Mouse (Mus musculus): ENCODE results near the gene Slc25a17. TPM values are rescaled to one million over a fixed set of nuclear protein-coding genes. Genes with fewer than 3 reads are reported as not detected.

Gene Slc25a17
- total and polyA plus RNA-seq, 3 experiments, result 2.2 to 58.2 (median 50.9) TPM

DNA sequence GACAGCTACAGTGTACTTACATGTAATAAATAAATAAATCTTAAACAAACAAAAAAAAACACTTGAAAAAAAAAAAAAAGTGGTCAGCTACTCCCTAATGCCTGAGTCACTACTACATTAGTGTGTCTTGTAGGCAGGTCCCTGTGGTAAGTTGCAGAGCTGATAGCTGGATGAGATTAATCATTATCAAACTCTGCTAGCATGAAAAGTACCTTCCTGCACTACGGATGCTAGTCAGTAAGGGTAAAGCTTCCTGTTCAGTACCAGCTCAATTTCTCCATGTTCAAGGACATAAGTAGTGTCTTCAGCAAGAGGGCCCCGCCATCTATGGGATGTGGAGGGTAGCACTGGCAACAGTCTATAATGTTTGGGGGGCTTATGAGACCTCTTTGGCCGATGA is 46.7 kb downstream of the Slc25a17 start:
- H3K9me3 ChIP-seq (replicated peaks), result peaks cover 4% of the 10 kb centered on the region
- TF ChIP-seq GATA2 (IDR thresholded peaks at IDR 0.05; ENCODE audit: borderline replicate concordance, low read depth, low read length), result no peak
- TF ChIP-seq POLR2AphosphoS5 (IDR thresholded peaks at IDR 0.05; ENCODE audit: insufficient replicate concordance, low read depth, low read length), result no peak
- no peak for TF ChIP-seq TAL1 (conservative IDR thresholded peaks at IDR 0.05; ENCODE audit: low read depth, low read length)
- TF ChIP-seq CTCF (IDR thresholded peaks at IDR 0.05; ENCODE audit: low read depth, low read length), result no peak
- TF ChIP-seq GATA1 (IDR thresholded peaks at IDR 0.05; ENCODE audit: borderline replicate concordance, low read length), result no peak
- ATAC-seq (ENCODE audit: extremely low read depth, insufficient number of reproducible peaks, low FRiP score, poor library complexity, severe bottlenecking) (no peak), DNase-seq (ENCODE audit: low spot score) (no peak)
- no peaks in the 10 kb centered on the region for H3K4me1 ChIP-seq (ENCODE audit: insufficient read depth, low read depth, low read length)
- H3K27me3 ChIP-seq (ENCODE audit: insufficient read depth, low read length), result no peaks in the 10 kb centered on the region
- H3K4me3 ChIP-seq (ENCODE audit: low read depth, low read length), result no peak overlapping the region
- H3K36me3 ChIP-seq (replicated peaks), result peaks cover 32% of the 10 kb centered on the region

DNA sequence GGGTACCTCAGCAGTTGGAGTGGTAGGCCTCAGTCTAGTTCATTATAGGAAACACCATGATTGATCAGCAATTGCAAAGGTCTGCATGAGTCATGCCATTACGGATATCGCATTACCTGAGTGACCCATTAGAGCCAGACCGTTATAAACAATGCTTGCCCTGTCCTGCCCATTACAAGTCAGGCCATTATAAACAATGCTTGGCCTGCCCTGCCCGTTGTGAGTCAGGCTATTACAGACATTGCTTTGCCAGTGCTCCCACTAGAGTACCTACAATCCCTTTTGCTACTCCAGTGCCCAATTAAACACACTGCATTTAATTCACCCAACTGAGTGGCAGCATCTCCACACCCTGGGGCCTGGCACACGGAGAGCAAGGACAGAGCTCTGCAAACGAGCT is 49.6 kb downstream of the Slc25a17 start:
- Histone ChIP-seq H3K27me3 (ENCODE audit: insufficient read depth, low read length) (no peaks in the 10 kb centered on the region), H3K4me1 (ENCODE audit: insufficient read depth, low read depth, low read length) (no peaks in the 10 kb centered on the region), H3K9me3 (replicated peaks) (no peaks in the 10 kb centered on the region), H3K36me3 (replicated peaks) (peaks cover 5% of the 10 kb centered on the region), H3K4me3 (ENCODE audit: low read depth, low read length) (no peak overlapping the region)
- TF ChIP-seq POLR2AphosphoS5 (IDR thresholded peaks at IDR 0.05; ENCODE audit: insufficient replicate concordance, low read depth, low read length), result no peak
- TF ChIP-seq GATA2 (IDR thresholded peaks at IDR 0.05; ENCODE audit: borderline replicate concordance, low read depth, low read length), result no peak
- TF ChIP-seq GATA1 (IDR thresholded peaks at IDR 0.05; ENCODE audit: borderline replicate concordance, low read length), result no peak
- no peak for TF ChIP-seq TAL1 (conservative IDR thresholded peaks at IDR 0.05; ENCODE audit: low read depth, low read length)
- no peak for TF ChIP-seq CTCF (IDR thresholded peaks at IDR 0.05; ENCODE audit: low read depth, low read length)
- no peak for ATAC-seq (ENCODE audit: extremely low read depth, insufficient number of reproducible peaks, low FRiP score, poor library complexity, severe bottlenecking)
- DNase-seq (ENCODE audit: low spot score), result no peak

DNA sequence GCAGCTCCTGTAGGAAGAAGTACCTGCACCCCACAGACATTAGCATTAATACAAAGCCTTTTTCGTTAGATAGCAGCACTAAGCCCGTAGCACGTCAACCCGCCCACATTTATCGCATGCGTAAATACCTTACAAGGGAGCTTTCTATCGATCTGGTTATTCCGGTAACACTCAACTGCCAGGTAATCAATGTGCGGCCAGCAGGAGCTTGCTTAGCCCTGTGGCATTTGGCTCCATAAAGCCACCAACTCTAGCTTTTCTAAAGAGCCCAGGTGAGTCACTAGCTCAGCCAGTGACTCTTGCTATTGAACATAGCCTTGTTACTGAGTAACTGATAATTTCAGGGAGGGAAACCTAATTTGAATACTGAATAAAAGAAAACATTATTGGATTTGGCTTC is 50.3 kb downstream of the Slc25a17 start:
- Histone ChIP-seq H3K4me1 (ENCODE audit: insufficient read depth, low read depth, low read length) (no peaks in the 10 kb centered on the region), H3K4me3 (ENCODE audit: low read depth, low read length) (no peak overlapping the region), H3K27me3 (ENCODE audit: insufficient read depth, low read length) (no peaks in the 10 kb centered on the region), H3K36me3 (replicated peaks) (peaks cover 2% of the 10 kb centered on the region), H3K9me3 (replicated peaks) (no peaks in the 10 kb centered on the region)
- TF ChIP-seq POLR2AphosphoS5 (IDR thresholded peaks at IDR 0.05; ENCODE audit: insufficient replicate concordance, low read depth, low read length), result no peak
- DNase-seq (ENCODE audit: low spot score), result no peak
- ATAC-seq (ENCODE audit: extremely low read depth, insufficient number of reproducible peaks, low FRiP score, poor library complexity, severe bottlenecking), result no peak

DNA sequence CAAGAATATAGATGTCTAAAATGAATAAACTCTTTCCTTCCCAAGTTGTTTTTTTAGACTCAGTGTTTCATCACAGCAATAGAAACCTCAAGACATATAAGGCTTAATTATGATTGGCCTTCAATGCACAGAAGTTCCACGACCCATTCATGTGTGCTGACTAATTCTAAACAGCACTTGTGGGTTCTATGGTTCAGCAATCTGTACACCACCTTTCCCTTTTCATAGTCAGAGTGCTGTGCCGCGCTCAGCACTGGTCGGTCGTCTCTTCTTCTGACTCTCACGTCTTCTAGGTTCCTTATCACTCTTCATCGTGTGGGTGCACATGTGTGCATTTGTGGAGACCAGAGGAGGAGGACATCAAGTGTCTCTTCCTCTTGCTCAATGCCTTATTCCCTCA is 52.6 kb downstream of the Slc25a17 start:
- H3K9me3 ChIP-seq (replicated peaks), result no peaks in the 10 kb centered on the region; the same call in 1 of the 2 replicates
- H3K27me3 ChIP-seq (ENCODE audit: insufficient read depth, low read length), result no peaks in the 10 kb centered on the region
- no peak for TF ChIP-seq GATA2 (IDR thresholded peaks at IDR 0.05; ENCODE audit: borderline replicate concordance, low read depth, low read length)
- TF ChIP-seq CTCF (IDR thresholded peaks at IDR 0.05; ENCODE audit: low read depth, low read length), result no peak
- TF ChIP-seq TAL1 (conservative IDR thresholded peaks at IDR 0.05; ENCODE audit: low read depth, low read length), result no peak
- TF ChIP-seq POLR2AphosphoS5 (IDR thresholded peaks at IDR 0.05; ENCODE audit: insufficient replicate concordance, low read depth, low read length), result no peak
- TF ChIP-seq GATA1 (IDR thresholded peaks at IDR 0.05; ENCODE audit: borderline replicate concordance, low read length), result no peak
- DNase-seq (ENCODE audit: low spot score) (no peak), ATAC-seq (ENCODE audit: extremely low read depth, insufficient number of reproducible peaks, low FRiP score, poor library complexity, severe bottlenecking) (no peak)
- H3K4me3 ChIP-seq (ENCODE audit: low read depth, low read length), result no peak overlapping the region
- H3K4me1 ChIP-seq (ENCODE audit: insufficient read depth, low read depth, low read length), result no peaks in the 10 kb centered on the region
- H3K36me3 ChIP-seq (replicated peaks), result no peaks in the 10 kb centered on the region

DNA sequence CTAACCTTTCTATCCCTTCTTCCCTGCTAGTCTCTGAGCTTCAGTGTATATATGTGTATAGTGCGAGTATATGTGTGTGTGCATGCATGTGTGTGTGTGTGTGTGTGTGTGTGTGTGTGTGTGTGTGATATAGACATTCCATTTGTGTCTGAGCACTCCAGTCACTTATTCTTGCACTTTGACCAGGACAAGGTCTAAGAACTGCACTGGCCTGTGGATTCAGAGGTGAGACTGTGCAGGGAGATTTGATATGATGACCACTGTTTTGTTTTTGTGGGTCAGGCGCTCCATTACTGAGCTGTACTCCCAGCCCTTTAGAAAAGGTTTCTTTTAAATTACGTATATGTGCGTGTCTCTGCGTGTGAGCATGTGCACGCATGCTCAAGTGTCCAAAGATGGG is 54.1 kb downstream of the Slc25a17 start:
- ATAC-seq (ENCODE audit: extremely low read depth, insufficient number of reproducible peaks, low FRiP score, poor library complexity, severe bottlenecking) (no peak), DNase-seq (ENCODE audit: low spot score) (no peak)
- H3K4me1 ChIP-seq (ENCODE audit: insufficient read depth, low read depth, low read length), result no peaks in the 10 kb centered on the region
- no peak for TF ChIP-seq CTCF (IDR thresholded peaks at IDR 0.05; ENCODE audit: low read depth, low read length)
- TF ChIP-seq TAL1 (conservative IDR thresholded peaks at IDR 0.05; ENCODE audit: low read depth, low read length), result no peak
- TF ChIP-seq GATA1 (IDR thresholded peaks at IDR 0.05; ENCODE audit: borderline replicate concordance, low read length), result no peak
- TF ChIP-seq POLR2AphosphoS5 (IDR thresholded peaks at IDR 0.05; ENCODE audit: insufficient replicate concordance, low read depth, low read length), result no peak
- no peak for TF ChIP-seq GATA2 (IDR thresholded peaks at IDR 0.05; ENCODE audit: borderline replicate concordance, low read depth, low read length)
- H3K36me3 ChIP-seq (replicated peaks), result no peaks in the 10 kb centered on the region
- H3K4me3 ChIP-seq (ENCODE audit: low read depth, low read length), result no peak overlapping the region
- no peaks in the 10 kb centered on the region for H3K27me3 ChIP-seq (ENCODE audit: insufficient read depth, low read length)
- no peaks in the 10 kb centered on the region; the same call in 1 of the 2 replicates for H3K9me3 ChIP-seq (replicated peaks)

DNA sequence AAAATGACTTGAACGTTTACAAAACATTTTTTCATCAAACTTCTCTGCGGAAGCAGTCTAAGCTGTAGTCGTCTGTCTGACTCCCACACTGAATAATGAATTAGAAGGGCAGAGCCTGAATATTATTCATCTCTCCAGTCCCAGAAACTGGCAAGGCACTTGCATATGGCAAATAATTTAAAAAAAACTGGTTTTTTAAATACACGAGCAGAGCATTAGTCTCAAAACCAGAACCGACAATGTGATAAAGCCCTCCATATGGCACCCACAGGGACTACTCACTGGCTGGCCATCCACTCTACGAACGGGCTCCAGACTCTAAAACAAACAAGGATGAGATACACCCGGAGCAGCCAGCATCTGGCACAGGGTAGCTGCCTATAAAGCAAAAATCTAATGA is 55.6 kb downstream of the Slc25a17 start:
- H3K4me3 ChIP-seq (ENCODE audit: low read depth, low read length), result no peak overlapping the region
- DNase-seq (ENCODE audit: low spot score) (no peak), ATAC-seq (ENCODE audit: extremely low read depth, insufficient number of reproducible peaks, low FRiP score, poor library complexity, severe bottlenecking) (no peak)
- no peaks in the 10 kb centered on the region; the same call in 1 of the 2 replicates for H3K9me3 ChIP-seq (replicated peaks)
- no peak for TF ChIP-seq GATA1 (IDR thresholded peaks at IDR 0.05; ENCODE audit: borderline replicate concordance, low read length)
- TF ChIP-seq CTCF (IDR thresholded peaks at IDR 0.05; ENCODE audit: low read depth, low read length), result no peak
- no peak for TF ChIP-seq POLR2AphosphoS5 (IDR thresholded peaks at IDR 0.05; ENCODE audit: insufficient replicate concordance, low read depth, low read length)
- TF ChIP-seq TAL1 (conservative IDR thresholded peaks at IDR 0.05; ENCODE audit: low read depth, low read length), result no peak
- no peak for TF ChIP-seq GATA2 (IDR thresholded peaks at IDR 0.05; ENCODE audit: borderline replicate concordance, low read depth, low read length)
- H3K27me3 ChIP-seq (ENCODE audit: insufficient read depth, low read length), result no peaks in the 10 kb centered on the region
- H3K36me3 ChIP-seq (replicated peaks), result no peaks in the 10 kb centered on the region
- H3K4me1 ChIP-seq (ENCODE audit: insufficient read depth, low read depth, low read length), result no peaks in the 10 kb centered on the region

DNA sequence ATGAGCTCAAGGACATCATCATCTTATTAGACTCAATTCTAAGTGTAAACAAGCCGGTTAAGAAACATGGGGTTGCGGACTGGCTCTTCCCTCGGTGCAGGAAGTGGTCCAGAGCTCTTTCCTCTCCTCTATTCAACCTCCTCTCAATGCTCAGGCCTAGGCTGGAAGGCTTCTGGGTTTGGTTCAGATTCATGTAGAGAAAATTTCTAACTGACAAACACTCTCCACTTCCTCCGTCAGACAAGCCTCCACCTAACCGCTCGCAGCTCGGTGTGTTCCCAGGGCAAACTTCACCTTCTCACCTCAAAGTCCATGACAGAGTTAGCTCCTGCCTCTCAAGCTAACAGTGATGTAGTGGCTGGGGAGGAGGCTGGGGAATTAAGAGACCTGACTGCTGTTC is 56.6 kb downstream of the Slc25a17 start:
- Histone ChIP-seq H3K36me3 (replicated peaks) (no peaks in the 10 kb centered on the region), H3K9me3 (replicated peaks) (no peaks in the 10 kb centered on the region; the same call in 1 of the 2 replicates), H3K4me3 (ENCODE audit: low read depth, low read length) (no peak overlapping the region), H3K27me3 (ENCODE audit: insufficient read depth, low read length) (no peaks in the 10 kb centered on the region), H3K4me1 (ENCODE audit: insufficient read depth, low read depth, low read length) (no peaks in the 10 kb centered on the region)
- DNase-seq (ENCODE audit: low spot score) (no peak), ATAC-seq (ENCODE audit: extremely low read depth, insufficient number of reproducible peaks, low FRiP score, poor library complexity, severe bottlenecking) (no peak)
- TF ChIP-seq CTCF (IDR thresholded peaks at IDR 0.05; ENCODE audit: low read depth, low read length) (no peak), GATA1 (IDR thresholded peaks at IDR 0.05; ENCODE audit: borderline replicate concordance, low read length) (no peak), TAL1 (conservative IDR thresholded peaks at IDR 0.05; ENCODE audit: low read depth, low read length) (no peak), GATA2 (IDR thresholded peaks at IDR 0.05; ENCODE audit: borderline replicate concordance, low read depth, low read length) (no peak), POLR2AphosphoS5 (IDR thresholded peaks at IDR 0.05; ENCODE audit: insufficient replicate concordance, low read depth, low read length) (no peak)

Data from G1E (cell line).